ENCODE assay signal across 8 mouse cellular contexts in the genomic region with DNA sequence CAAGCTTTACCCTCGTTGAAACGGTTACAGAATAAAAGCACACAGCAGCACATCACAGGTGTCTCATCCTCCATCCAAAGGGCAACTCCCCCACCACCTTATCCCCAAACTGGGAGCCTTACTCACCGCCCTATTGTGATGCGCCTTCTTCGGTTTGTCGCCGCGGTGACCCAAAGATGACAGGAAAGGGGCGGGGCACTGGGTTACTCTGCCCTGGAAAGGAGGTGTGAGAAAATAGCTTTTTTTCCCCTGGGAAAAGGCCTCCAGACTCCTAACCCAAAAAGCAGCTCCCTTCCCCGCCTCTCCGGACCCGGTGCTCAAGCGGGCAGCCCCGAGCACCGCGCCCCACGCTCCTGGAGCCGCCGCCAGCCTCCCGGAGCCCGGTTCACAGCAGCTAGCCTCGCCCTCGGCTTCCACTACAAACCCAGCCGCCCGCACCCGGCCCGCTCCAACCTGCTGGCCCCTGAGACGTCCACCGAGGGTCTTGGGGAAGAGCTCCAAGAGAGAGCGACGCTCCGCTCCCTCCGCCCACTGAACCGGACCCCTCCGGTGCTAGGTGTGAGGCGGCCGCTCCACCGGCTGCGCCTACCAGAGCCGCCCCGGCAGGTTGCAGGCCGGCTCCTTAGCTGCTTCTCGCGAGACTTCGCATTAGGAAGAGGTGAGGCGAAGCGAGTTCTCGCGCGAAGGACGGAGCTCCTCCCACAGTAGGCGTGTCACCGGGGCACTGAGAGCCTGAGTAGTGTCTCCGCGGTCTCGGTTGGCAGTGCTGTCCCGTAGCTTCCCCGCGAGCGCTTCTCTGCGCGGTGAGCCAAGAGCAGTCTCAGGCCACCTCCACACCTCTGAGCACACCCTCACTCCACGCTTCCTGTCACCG. TPM values are rescaled to one million over a fixed set of nuclear protein-coding genes. Genes with fewer than 3 reads are reported as not detected.
A peak's percentile ranks its signal among the peaks of the same experiment; 100 is the strongest.
DNase-seq lines count a peak whose midpoint lies in the region; ATAC-seq and TF ChIP-seq lines count a peak whose summit lies in the region.

Gene Btbd10, minus strand, starts transcription at position 647 of the 874 bp plus-strand sequence.

- DNase-seq in brain, embryonic 14.5 days (ENCODE audit: low read depth) = peak; percentile 99
- peak; percentile 91 for DNase-seq in liver, adult 2 months (ENCODE audit: extremely low read depth, low read depth, low spot score)
- DNase-seq in splenic B cell, adult 2 months (ENCODE audit: low read depth, low spot score) = peak; percentile 99

- TF ChIP-seq CTCF in C2C12 (IDR thresholded peaks at IDR 0.05; ENCODE audit: control insufficient read depth, insufficient read depth, insufficient read length) = no peak
- TF ChIP-seq CTCF in brain, embryonic 14.5 days (IDR thresholded peaks at IDR 0.05; ENCODE audit: borderline replicate concordance, extremely low read depth, insufficient read depth, insufficient read length) = no peak
- no peak for TF ChIP-seq CTCF in liver, adult 2 months (IDR thresholded peaks at IDR 0.05; ENCODE audit: low read depth, low read length)

- peak; percentile 98 for ATAC-seq in heart, embryonic 11.5 days (replicated peaks; ENCODE audit: insufficient number of reproducible peaks, low FRiP score, low TSS enrichment)
- peak; percentile 99 for ATAC-seq in kidney, embryonic 16.5 days (ENCODE audit: low FRiP score, low TSS enrichment)

- H3K79me2 ChIP-seq in C2C12 (ENCODE audit: control insufficient read depth, insufficient read depth) (peaks cover 10% of the 10 kb centered on the region), myocyte (ENCODE audit: control insufficient read depth, insufficient read depth) (peaks cover 16% of the 10 kb centered on the region)
- H3K79me2 ChIP-seq in liver, adult 2 months (ENCODE audit: control insufficient read depth, insufficient read depth, low read length) = no peaks in the 10 kb centered on the region

- H3K4me3 ChIP-seq in C2C12 (ENCODE audit: insufficient read depth, poor library complexity, severe bottlenecking) (peak within 1 kb of the TSS; percentile 71), myocyte (peak within 1 kb of the TSS; percentile 52)
- peak within 1 kb of the TSS; percentile 79 for H3K4me3 ChIP-seq in erythroblast, embryonic 14.5 days (replicated peaks)
- H3K4me3 ChIP-seq in heart, embryonic 11.5 days (ENCODE audit: low read depth, low read length) = peak within 1 kb of the TSS; percentile 96
- peak within 1 kb of the TSS; percentile 67 for H3K4me3 ChIP-seq in kidney, embryonic 16.5 days (ENCODE audit: low read length)
- peak within 1 kb of the TSS; percentile 69 for H3K4me3 ChIP-seq in liver, adult 2 months (ENCODE audit: insufficient read depth, low read depth, low read length)

- peak within 1 kb of the TSS; percentile 83 for H3K27ac ChIP-seq in heart, embryonic 11.5 days (ENCODE audit: low read depth, low read length)
- peak within 1 kb of the TSS; percentile 93 for H3K27ac ChIP-seq in kidney, embryonic 16.5 days (ENCODE audit: low read length)
- peak within 1 kb of the TSS; percentile 24; the same call in 1 of the 2 replicates for H3K27ac ChIP-seq in liver, adult 2 months (replicated peaks; ENCODE audit: insufficient read depth, low read depth, low read length)

- peak within 1 kb of the TSS; percentile 92 for H3K4me2 ChIP-seq in heart, embryonic 11.5 days
- peak within 1 kb of the TSS; percentile 92 for H3K4me2 ChIP-seq in kidney, embryonic 16.5 days (replicated peaks; ENCODE audit: low read depth, low read length)
- peak within 1 kb of the TSS; percentile 90 for H3K4me2 ChIP-seq in myocyte (ENCODE audit: low read depth)

- H3ac ChIP-seq in C2C12 (ENCODE audit: control insufficient read depth, insufficient read length, low read depth) (peak within 1 kb of the TSS; percentile 86), myocyte (ENCODE audit: control insufficient read depth, insufficient read length) (peak within 1 kb of the TSS; percentile 59)

- no peaks in the 10 kb centered on the region for H3K27me3 ChIP-seq in C2C12 (ENCODE audit: control insufficient read depth, insufficient read depth, insufficient read length)
- no peaks in the 10 kb centered on the region; the same call in 1 of the 2 replicates for H3K27me3 ChIP-seq in erythroblast, embryonic 14.5 days (ENCODE audit: control insufficient read depth)
- H3K27me3 ChIP-seq in heart, embryonic 11.5 days (ENCODE audit: control insufficient read depth, insufficient read depth, low read length) = no peaks in the 10 kb centered on the region
- no peaks in the 10 kb centered on the region for H3K27me3 ChIP-seq in kidney, embryonic 16.5 days (ENCODE audit: insufficient read depth, low read length)
- no peaks in the 10 kb centered on the region for H3K27me3 ChIP-seq in liver, adult 2 months (ENCODE audit: control insufficient read depth, insufficient read depth, low read length)
- no peaks in the 10 kb centered on the region for H3K27me3 ChIP-seq in myocyte (ENCODE audit: control insufficient read depth, insufficient read depth, insufficient read length)
- H3K27me3 ChIP-seq in splenic B cell, adult 2 months (ENCODE audit: control insufficient read depth, insufficient read depth, low read length, poor library complexity, severe bottlenecking) = no peaks in the 10 kb centered on the region

- H3K9ac ChIP-seq in heart, embryonic 11.5 days (ENCODE audit: low read depth, low read length) = peak within 1 kb of the TSS; percentile 94
- peak within 1 kb of the TSS; percentile 89 for H3K9ac ChIP-seq in kidney, embryonic 16.5 days (replicated peaks; ENCODE audit: low read length)
- H3K9ac ChIP-seq in liver, adult 2 months (ENCODE audit: low read depth, low read length) = peak within 1 kb of the TSS; percentile 72

- H3K4me1 ChIP-seq in erythroblast, embryonic 14.5 days (ENCODE audit: control insufficient read depth) = peaks cover 31% of the 10 kb centered on the region
- H3K4me1 ChIP-seq in heart, embryonic 11.5 days (ENCODE audit: control insufficient read depth, insufficient read depth, low read length) = peaks cover 3% of the 10 kb centered on the region; the same call in 1 of the 2 replicates
- H3K4me1 ChIP-seq in kidney, embryonic 16.5 days (ENCODE audit: insufficient read depth, low read length) = peaks cover 13% of the 10 kb centered on the region
- H3K4me1 ChIP-seq in liver, adult 2 months (ENCODE audit: control insufficient read depth, insufficient read depth, low read length) = peaks cover 3% of the 10 kb centered on the region; the same call in 1 of the 2 replicates

- H3K9me3 ChIP-seq in erythroblast, embryonic 14.5 days (ENCODE audit: control insufficient read depth, low read length) = no peaks in the 10 kb centered on the region
- H3K9me3 ChIP-seq in heart, embryonic 11.5 days (replicated peaks; ENCODE audit: control insufficient read depth, low read length) = no peaks in the 10 kb centered on the region
- no peaks in the 10 kb centered on the region for H3K9me3 ChIP-seq in kidney, embryonic 16.5 days (ENCODE audit: low read length)

- peak; percentile 96 for TF ChIP-seq POLR2A in brain, embryonic 14.5 days (IDR thresholded peaks at IDR 0.05; ENCODE audit: borderline replicate concordance, extremely low read depth, insufficient read depth, insufficient read length, poor library complexity, severe bottlenecking)
- TF ChIP-seq POLR2A in liver, adult 2 months (IDR thresholded peaks at IDR 0.05; ENCODE audit: extremely low read depth, insufficient read depth, low read length) = peak; percentile 53; the same call in 1 of the 2 replicates
- peak; percentile 87 for TF ChIP-seq POLR2A in myocyte (IDR thresholded peaks at IDR 0.05; ENCODE audit: insufficient read length, low read depth)

- H3K79me3 ChIP-seq in C2C12 (ENCODE audit: low read depth) = peaks cover 9% of the 10 kb centered on the region

- H3K36me3 ChIP-seq in C2C12 (ENCODE audit: control insufficient read depth, insufficient read depth) (no peaks in the 10 kb centered on the region), myocyte (ENCODE audit: control insufficient read depth, insufficient read depth) (peaks cover 15% of the 10 kb centered on the region)
- no peaks in the 10 kb centered on the region; the same call in 1 of the 2 replicates for H3K36me3 ChIP-seq in erythroblast, embryonic 14.5 days (ENCODE audit: control insufficient read depth)
- no peaks in the 10 kb centered on the region for H3K36me3 ChIP-seq in heart, embryonic 11.5 days (ENCODE audit: control insufficient read depth, insufficient read depth, low read length)
- no peaks in the 10 kb centered on the region for H3K36me3 ChIP-seq in kidney, embryonic 16.5 days (ENCODE audit: insufficient read depth, low read length)
- peaks cover 1% of the 10 kb centered on the region; the same call in 1 of the 2 replicates for H3K36me3 ChIP-seq in liver, adult 2 months (ENCODE audit: control insufficient read depth, insufficient read depth, low read length)
- H3K36me3 ChIP-seq in splenic B cell, adult 2 months (ENCODE audit: control insufficient read depth, insufficient read depth, low read length, poor library complexity, severe bottlenecking) = no peaks in the 10 kb centered on the region

- WGBS in heart, embryonic 11.5 days (ENCODE audit: insufficient replicate concordance) = 0% methylated on average over 63 of the region's 64 CpGs
- WGBS in kidney, embryonic 16.5 days = under 1% methylated on average over 64 of the region's 64 CpGs
- WGBS in liver, adult 2 months = under 1% methylated on average over 64 of the region's 64 CpGs

TF ChIP-seq in C2C12, 6 proteins besides CTCF, POLR2A, EP300 and RAD21 (continues in another document):
- TF ChIP-seq FOSL1 (IDR thresholded peaks at IDR 0.05; ENCODE audit: insufficient read depth, low read length, poor library complexity, severe bottlenecking) (no peak), MYOG (IDR thresholded peaks at IDR 0.05; ENCODE audit: control insufficient read depth, extremely low read depth, insufficient read length) (no peak), MYOD1 (IDR thresholded peaks at IDR 0.05; ENCODE audit: control insufficient read depth, insufficient read length, low read depth) (no peak), CEBPB (IDR thresholded peaks at IDR 0.05; ENCODE audit: low read depth) (no peak)

TF ChIP-seq in myocyte, 11 proteins besides CTCF, POLR2A, EP300 and RAD21:
- peak; percentile 61 for TF ChIP-seq POLR2AphosphoS2 (IDR thresholded peaks at IDR 0.05; ENCODE audit: insufficient read length, low read depth)
- no peak for TF ChIP-seq MYOD1 (IDR thresholded peaks at IDR 0.05; ENCODE audit: control insufficient read depth in 1 of 3, insufficient read length in 2 of 3, low read depth in 2 of 3)

RNA-seq across cellular contexts. Expression of gene Btbd10, which starts in this region (rescaled TPM):
- polyA plus RNA-seq in C2C12 (2012; fragmentation: generic; extraction: Trizol) = 9.6 TPM
- polyA plus RNA-seq in brain, embryonic 14.5 days (2012; rRNA removed) = 47.8 and 51.3 TPM in 2 replicates
- 0.30 and 1.3 TPM in 2 replicates for polyA plus RNA-seq in erythroblast, embryonic 14.5 days (2012)
- 25.2 and 25.5 TPM in 2 replicates for polyA plus RNA-seq in heart, embryonic 11.5 days (2014; fragmentation: Nextera tagmentation; extraction: Ambion mirVana)
- polyA plus RNA-seq in kidney, embryonic 16.5 days (2015; fragmentation: Nextera tagmentation; extraction: Ambion mirVana) = 25.5 and 25.6 TPM in 2 replicates
- total RNA-seq in liver, adult 2 months (2014; rRNA removed) = 1.4 and 2.7 TPM in 2 replicates
- polyA plus RNA-seq in liver, adult 2 months (2012; rRNA removed) = 2.1 and 2.2 TPM in 2 replicates
- polyA plus RNA-seq in myocyte (2012; fragmentation: generic; extraction: Trizol) = 8.0 TPM

Comparison
In these comparisons a context has a peak if more than half of its experiments do, and no peak if none do; other contexts are left out.
1. Peak in every context shown above with its lines: DNase-seq, ATAC-seq, H3K4me3 ChIP-seq and H3K27ac ChIP-seq.
2. H3K27ac ChIP-seq: peak in every context shown above with its lines; median percentile 93 in kidney, embryonic 16.5 days; 83 in heart, embryonic 11.5 days; 24 in liver, adult 2 months.